Mouse (Mus musculus): ENCODE results near the gene Mag. TPM values are rescaled to one million over a fixed set of nuclear protein-coding genes. Genes with fewer than 3 reads are reported as not detected.
"Not testable (repeated sequence)": the region's sequence is repeated elsewhere in the genome, so short reads cannot be mapped to it uniquely, and the experiment has no call there.

Gene Mag
- total RNA-seq, 2 experiments from 2014 or later, result 0.89 to 0.95 TPM

GRCm38 (mm10) chr7:30942365-30942764 is 27.7 kb upstream of the Mag start:
- peak; percentile 79 for ATAC-seq (ENCODE audit: poor library complexity, severe bottlenecking)

GRCm38 (mm10) chr7:30940070-30940469 is 25.4 kb upstream of the Mag start:
- ATAC-seq (ENCODE audit: poor library complexity, severe bottlenecking), result 0 out of 2 replicates have a peak, but pooled peaks have one; percentile 19

GRCm38 (mm10) chr7:30935422-30936099 is 20.9 kb upstream of the Mag start:
- ATAC-seq (ENCODE audit: poor library complexity, severe bottlenecking), result peak; percentile 88

GRCm38 (mm10) chr7:30924581-30924980 is 9.9 kb upstream of the Mag start, which contains the start of gene Hamp2:
Hamp2 (minus strand) TSS chr7:30924681.
- not testable (repeated sequence) for ATAC-seq (ENCODE audit: poor library complexity, severe bottlenecking)

GRCm38 (mm10) chr7:30924071-30924470 is 9.4 kb upstream of the Mag start:
- no peak for ATAC-seq (ENCODE audit: poor library complexity, severe bottlenecking)

- ATAC-seq (ENCODE audit: poor library complexity, severe bottlenecking), result peak; percentile 51
These were observed 7.8 kb upstream of the Mag start for GRCm38 (mm10) chr7:30922490-30922889.

GRCm38 (mm10) chr7:30920217-30920616 is 5.5 kb upstream of the Mag start:
- ATAC-seq (ENCODE audit: poor library complexity, severe bottlenecking), result peak; percentile 72

GRCm38 (mm10) chr7:30917219-30917618 is 2.5 kb upstream of the Mag start:
- peak; percentile 73 for ATAC-seq (ENCODE audit: poor library complexity, severe bottlenecking)

GRCm38 (mm10) chr7:30916713-30917112 is 2.0 kb upstream of the Mag start:
- ATAC-seq (ENCODE audit: poor library complexity, severe bottlenecking), result no peak

- ATAC-seq (ENCODE audit: poor library complexity, severe bottlenecking), result peak; percentile 12; the same call in 1 of the 2 replicates
These were observed 4.9 kb downstream of the Mag start for GRCm38 (mm10) chr7:30909773-30910172.

- peak; percentile 73 for ATAC-seq (ENCODE audit: poor library complexity, severe bottlenecking)
These were observed 5.7 kb downstream of the Mag start for GRCm38 (mm10) chr7:30908992-30909431.

- ATAC-seq (ENCODE audit: poor library complexity, severe bottlenecking), result peak; percentile 67
These were observed 6.2 kb downstream of the Mag start for GRCm38 (mm10) chr7:30908277-30908991.

GRCm38 (mm10) chr7:30904042-30904441 is 10.6 kb downstream of the Mag start:
- no peak for ATAC-seq (ENCODE audit: poor library complexity, severe bottlenecking)

- ATAC-seq (ENCODE audit: poor library complexity, severe bottlenecking), result no peak
These were observed 19.5 kb downstream of the Mag start for GRCm38 (mm10) chr7:30895217-30895616.

- ATAC-seq (ENCODE audit: poor library complexity, severe bottlenecking), result no peak
These were observed 22.2 kb downstream of the Mag start for GRCm38 (mm10) chr7:30892515-30892914.

- no peak for ATAC-seq (ENCODE audit: poor library complexity, severe bottlenecking)
These were observed 22.9 kb downstream of the Mag start for GRCm38 (mm10) chr7:30891746-30892145.

- no peak for ATAC-seq (ENCODE audit: poor library complexity, severe bottlenecking)
These were observed 24.0 kb downstream of the Mag start for GRCm38 (mm10) chr7:30890681-30891080.

GRCm38 (mm10) chr7:30888786-30889185 is 25.9 kb downstream of the Mag start:
- ATAC-seq (ENCODE audit: poor library complexity, severe bottlenecking), result no peak

- ATAC-seq (ENCODE audit: poor library complexity, severe bottlenecking), result peak; percentile 78
These were observed 27.0 kb downstream of the Mag start for GRCm38 (mm10) chr7:30887568-30888188.

- peak; percentile 38 for ATAC-seq (ENCODE audit: poor library complexity, severe bottlenecking)
These were observed 27.8 kb downstream of the Mag start for GRCm38 (mm10) chr7:30886852-30887251.

GRCm38 (mm10) chr7:30884047-30884446 is 30.6 kb downstream of the Mag start:
- no peak for ATAC-seq (ENCODE audit: poor library complexity, severe bottlenecking)

- ATAC-seq (ENCODE audit: poor library complexity, severe bottlenecking), result no peak
These were observed 33.3 kb downstream of the Mag start for GRCm38 (mm10) chr7:30881367-30881766.

All from megakaryocyte, adult 5-6 weeks (primary cell).